Mouse (Mus musculus): ENCODE results near the gene Coa3. TPM values are rescaled to one million over a fixed set of nuclear protein-coding genes. Genes with fewer than 3 reads are reported as not detected.

Coa3 gene
- total RNA-seq, 2 experiments from 2014 or later: 79.8 to 84.3 TPM

Other genes starting within 250 kb of the Coa3 start
- 10 to 100 TPM; 27.3 to 28.2 TPM for gene Naglu, start 209.1 kb downstream of the Coa3 start, total RNA-seq (2021)
- gene Hsd17b1, start 200.7 kb downstream of the Coa3 start, total RNA-seq (2021): under 1 TPM; 0.45 to 0.67 TPM
- 100 to 1,000 TPM in 1 of 2 experiments, 10 to 100 TPM in 1; 98.0 to 102 TPM for gene Coasy, start 196.5 kb downstream of the Coa3 start, total RNA-seq (2021)
- 10 to 100 TPM; 32.9 to 35.0 TPM for gene Mlx, start 191.8 kb downstream of the Coa3 start, total RNA-seq (2021)
- gene Psmc3ip, start 183.7 kb downstream of the Coa3 start, total RNA-seq (2021): 1 to 10 TPM; 6.6 to 7.1 TPM
- 10 to 100 TPM; 50.8 to 53.2 TPM for gene Retreg3, start 159.2 kb downstream of the Coa3 start, total RNA-seq (2021)
- 10 to 100 TPM; 42.6 to 44.6 TPM for gene Tubg1, start 159.2 kb downstream of the Coa3 start, total RNA-seq (2021)
- gene Tubg2, start 123.2 kb downstream of the Coa3 start, total RNA-seq (2021): 1 to 10 TPM; 6.9 to 7.2 TPM
- gene Cntnap1, start 108.6 kb downstream of the Coa3 start, total RNA-seq (2021): 10 to 100 TPM; 12.1 to 15.9 TPM
- gene Plekhh3, start 107.8 kb downstream of the Coa3 start, total RNA-seq (2021): 10 to 100 TPM; 26.2 to 40.8 TPM
- gene Ccr10, start 103.7 kb downstream of the Coa3 start, total RNA-seq (2021): under 1 TPM; 0.78 to 1.00 TPM
- 10 to 100 TPM; 27.9 to 37.9 TPM for gene Ezh1, start 52.7 kb downstream of the Coa3 start, total RNA-seq (2021)
- gene Ramp2, start 33.1 kb downstream of the Coa3 start, total RNA-seq (2021): 100 to 1,000 TPM; 101 to 116 TPM
- gene Vps25, start 25.4 kb downstream of the Coa3 start, total RNA-seq (2021): 100 to 1,000 TPM; 109 to 112 TPM
- 1 to 10 TPM; 2.5 to 3.6 TPM for gene Wnk4, start 18.5 kb downstream of the Coa3 start, total RNA-seq (2021)
- gene Cntd1, start 102 bp downstream of the Coa3 start, total RNA-seq (2021): 1 to 10 TPM in 1 of 2 experiments, under 1 TPM in 1; 0.63 to 1.4 TPM
- 100 to 1,000 TPM; 132 to 133 TPM for gene Becn1, start 23.2 kb upstream of the Coa3 start, total RNA-seq (2021)
- gene Psme3, start 37.1 kb upstream of the Coa3 start, total RNA-seq (2021): 100 to 1,000 TPM; 125 to 132 TPM
- 1 to 10 TPM; 6.0 to 9.0 TPM for gene Aoc2, start 45.9 kb upstream of the Coa3 start, total RNA-seq (2021)
- 100 to 1,000 TPM; 103 to 122 TPM for gene Aoc3, start 51.5 kb upstream of the Coa3 start, total RNA-seq (2021)
- gene G6pc, start 88.4 kb upstream of the Coa3 start, total RNA-seq (2021): 10 to 100 TPM; 35.5 to 89.5 TPM
- 10 to 100 TPM; 33.1 to 37.3 TPM for gene Aarsd1, start 138.5 kb upstream of the Coa3 start, total RNA-seq (2021)
- 1 to 10 TPM; 1.9 to 5.0 TPM for gene Gm27029, start 145.7 kb upstream of the Coa3 start, total RNA-seq (2021)
- gene Rundc1, start 146.0 kb upstream of the Coa3 start, total RNA-seq (2021): 10 to 100 TPM; 16.1 to 17.8 TPM
- 1 to 10 TPM; 5.6 to 9.5 TPM for gene Ptges3l, start 146.2 kb upstream of the Coa3 start, total RNA-seq (2021)
- 10 to 100 TPM; 75.5 to 92.7 TPM for gene Rpl27, start 163.2 kb upstream of the Coa3 start, total RNA-seq (2021)
- 10 to 100 TPM; 23.0 to 24.9 TPM for gene Ifi35, start 169.3 kb upstream of the Coa3 start, total RNA-seq (2021)
- 10 to 100 TPM; 10.6 to 11.0 TPM for gene Rnd2, start 185.9 kb upstream of the Coa3 start, total RNA-seq (2021)
- gene Vat1, start 187.1 kb upstream of the Coa3 start, total RNA-seq (2021): 10 to 100 TPM; 79.4 to 87.3 TPM

Data from adrenal gland, postnatal 10 days (tissue).